Mouse (Mus musculus) kidney, adult 11 months (tissue): ENCODE results near the gene Igsf9b.

Source experiments
- DNase-seq: peaks from one replicate; pipeline ENCODE4 v3.0.0; 2022

The Igsf9b gene

GRCm38 (mm10) chr9:27298411-27299285 is at the start of gene Igsf9b:
TSS of gene Igsf9b (plus strand) at chr9:27299204.
- peak; percentile 91 for DNase-seq

GRCm38 (mm10) chr9:27252034-27252714 is 46.8 kb upstream of the Igsf9b start:
- DNase-seq = no peak

GRCm38 (mm10) chr9:27256454-27256853 is 42.5 kb upstream of the Igsf9b start:
- DNase-seq = no peak

- DNase-seq = no peak
Measured at GRCm38 (mm10) chr9:27260378-27260947, 38.5 kb upstream of the Igsf9b start.

- no peak for DNase-seq
Measured at GRCm38 (mm10) chr9:27261905-27262304, 37.1 kb upstream of the Igsf9b start.

GRCm38 (mm10) chr9:27265009-27265408 is 34.0 kb upstream of the Igsf9b start:
- no peak for DNase-seq

GRCm38 (mm10) chr9:27267878-27268277 is 31.1 kb upstream of the Igsf9b start:
- DNase-seq = no peak

- DNase-seq = no peak
Measured at GRCm38 (mm10) chr9:27268493-27268892, 30.5 kb upstream of the Igsf9b start.

- no peak for DNase-seq
Measured at GRCm38 (mm10) chr9:27269322-27269721, 29.7 kb upstream of the Igsf9b start.

- DNase-seq = no peak
Measured at GRCm38 (mm10) chr9:27269904-27270303, 29.1 kb upstream of the Igsf9b start.

GRCm38 (mm10) chr9:27271899-27272298 is 27.1 kb upstream of the Igsf9b start:
- DNase-seq = no peak

GRCm38 (mm10) chr9:27272858-27273257 is 26.1 kb upstream of the Igsf9b start:
- no peak for DNase-seq

GRCm38 (mm10) chr9:27276282-27276839 is 22.6 kb upstream of the Igsf9b start:
- DNase-seq = no peak

- DNase-seq = no peak
Measured at GRCm38 (mm10) chr9:27277401-27278087, 21.5 kb upstream of the Igsf9b start.

- DNase-seq = no peak
Measured at GRCm38 (mm10) chr9:27279041-27279440, 20.0 kb upstream of the Igsf9b start.

GRCm38 (mm10) chr9:27280976-27281375 is 18.0 kb upstream of the Igsf9b start:
- no peak for DNase-seq

GRCm38 (mm10) chr9:27285719-27286249 is 13.2 kb upstream of the Igsf9b start:
- DNase-seq = no peak

GRCm38 (mm10) chr9:27286296-27286695 is 12.7 kb upstream of the Igsf9b start:
- no peak for DNase-seq

GRCm38 (mm10) chr9:27286859-27287258 is 12.1 kb upstream of the Igsf9b start:
- DNase-seq = no peak

GRCm38 (mm10) chr9:27287419-27287818 is 11.6 kb upstream of the Igsf9b start:
- DNase-seq = peak; percentile 18

GRCm38 (mm10) chr9:27288442-27288841 is 10.6 kb upstream of the Igsf9b start:
- no peak for DNase-seq

- no peak for DNase-seq
Measured at GRCm38 (mm10) chr9:27289543-27290308, 9.3 kb upstream of the Igsf9b start.
